In genomic region chr6:33631133-33631532, GRCm38 (mm10) we compare ENCODE assay signal across 36 mouse cellular contexts.
"Had no signal": no experiment of that assay in that cellular context is flagged by ENCODE, and none has a peak within 500 bp of the region (broad histone marks: within the 10 kb centered on the region; RNA-seq: fewer than 3 reads in every experiment).

No protein-coding gene starts in this region.

- H3K4me3 ChIP-seq: heart, embryonic 10.5 days; heart, embryonic 12.5 days; heart, embryonic 13.5 days; heart, embryonic 15.5 days; hindbrain, embryonic 10.5 days; hindbrain, embryonic 12.5 days; hindbrain, embryonic 13.5 days; hindbrain, embryonic 15.5 days; intestine, embryonic 15.5 days; kidney, embryonic 15.5 days; layer of hippocampus, adult 2 months; left cerebral cortex, adult 2 months had no signal

- H3K9ac ChIP-seq: heart, embryonic 12.5 days; heart, embryonic 13.5 days; heart, embryonic 15.5 days; hindbrain, embryonic 12.5 days; hindbrain, embryonic 13.5 days; hindbrain, embryonic 14.5 days; hindbrain, embryonic 15.5 days; intestine, embryonic 15.5 days; kidney, embryonic 15.5 days had no signal

- H3K36me3 ChIP-seq: heart, embryonic 12.5 days; hindbrain, embryonic 12.5 days; hindbrain, embryonic 13.5 days; hindbrain, embryonic 15.5 days; intestine, embryonic 15.5 days; kidney, embryonic 15.5 days had no signal

- ATAC-seq: hindbrain, embryonic 16.5 days; hindbrain, postnatal 0 days; inflammation-experienced regulatory T-cells, adult 6 months; intestine, embryonic 15.5 days; intestine, embryonic 16.5 days; intestine, postnatal 0 days had no signal

- DNase-seq: heart, postnatal 10 days; heart, postnatal 14 days; heart, postnatal 36 days; heart, postnatal 4 days; kidney, adult 11 months; kidney, adult 18-20 months; kidney, adult 2 months; kidney, adult 8-10 months; kidney, adult 9 months; kidney, postnatal 10 days; kidney, postnatal 14 days; kidney, postnatal 25 days; kidney, postnatal 36 days; kidney, postnatal 4 days; layer of hippocampus, adult 9-11 months; layer of hippocampus, postnatal 36 days had no signal

- H3K27ac ChIP-seq: heart, embryonic 10.5 days; heart, embryonic 13.5 days; heart, embryonic 15.5 days; hindbrain, embryonic 10.5 days; hindbrain, embryonic 12.5 days; hindbrain, embryonic 13.5 days; hindbrain, embryonic 14.5 days; hindbrain, embryonic 15.5 days; hindbrain, postnatal 0 days; intestine, embryonic 15.5 days; kidney, embryonic 15.5 days; kidney, postnatal 0 days; layer of hippocampus, adult 2 months; left cerebral cortex, adult 2 months had no signal

- H3K9me3 ChIP-seq: heart, embryonic 10.5 days; hindbrain, embryonic 13.5 days; hindbrain, embryonic 15.5 days; intestine, embryonic 15.5 days; kidney, embryonic 15.5 days had no signal

- H3K4me2 ChIP-seq: heart, embryonic 11.5 days; heart, embryonic 12.5 days; heart, embryonic 13.5 days; heart, embryonic 15.5 days; hindbrain, embryonic 12.5 days; hindbrain, embryonic 13.5 days; hindbrain, embryonic 14.5 days; hindbrain, embryonic 15.5 days; intestine, embryonic 15.5 days; kidney, embryonic 15.5 days had no signal

- H3K4me1 ChIP-seq: heart, embryonic 10.5 days; heart, embryonic 12.5 days; heart, embryonic 15.5 days; hindbrain, embryonic 10.5 days; hindbrain, embryonic 12.5 days; hindbrain, embryonic 13.5 days; hindbrain, embryonic 15.5 days; intestine, embryonic 15.5 days; kidney, embryonic 15.5 days had no signal

- H3K27me3 ChIP-seq: heart, embryonic 12.5 days; heart, embryonic 13.5 days; heart, embryonic 15.5 days; hindbrain, embryonic 12.5 days; hindbrain, embryonic 13.5 days; hindbrain, embryonic 15.5 days; intestine, embryonic 15.5 days; kidney, embryonic 15.5 days had no signal
